Mouse (Mus musculus): ENCODE measurements around the gene Decr2.

- TF ChIP-seq CTCF (IDR thresholded peaks at IDR 0.05; ENCODE audit: low read depth, low read length) (peak; percentile 19; the same call in 1 of the 2 replicates), POLR2A (IDR thresholded peaks at IDR 0.05; ENCODE audit: extremely low read depth, insufficient read depth, low read length) (0 out of 2 replicates have a peak, but pooled peaks have one; percentile 39)
These were observed 23.2 kb upstream of the Decr2 start, which contains the start of gene Tmem8 for GRCm38 (mm10) chr17:26113181-26113948.

Measured in liver, adult 2 months (tissue).